Mouse (Mus musculus) hematopoietic stem cell, adult 5-6 weeks (primary cell): ENCODE data around the gene Exosc3. TPM values are rescaled to one million over a fixed set of nuclear protein-coding genes. Genes with fewer than 3 reads are reported as not detected.
A peak's percentile ranks its signal among the peaks of the same experiment; 100 is the strongest.
"Not testable (repeated sequence)": the region's sequence is repeated elsewhere in the genome, so short reads cannot be mapped to it uniquely, and the experiment has no call there.

Experiments used
- ATAC-seq, 2 experiments: fragments of 125-278 bp in 1 of 2; replicated peaks in 1 of 2; 2 replicates each; pipeline ENCODE4 v1.8.0; 2016 to 2017; ENCODE audit warnings: inconsistent platforms in 2 of 2, mild to moderate bottlenecking in 2 of 2, moderate number of reproducible peaks in 2 of 2, low read depth in 1 of 2, moderate TSS enrichment in 1 of 2; ENCODE audit not compliant: low FRiP score in 2 of 2, poor library complexity in 2 of 2, severe bottlenecking in 2 of 2, insufficient read depth in 1 of 2, low TSS enrichment in 1 of 2
- total RNA-seq: library from RNA; stranded (forward); fragments of 172-1452, 232-1000 nt; gene quantifications from 2 replicates; pipeline ENCODE4 v1.2.3, GENCODE M21; 2017

The Exosc3 gene
- total RNA-seq = 107 and 162 TPM in 2 replicates

GRCm38 (mm10) chr4:45342286-45343155 lies at the start of gene Exosc3:
Gene Exosc3 (minus strand): TSS chr4:45342732.
- ATAC-seq = peak in 1 of 2 experiments; percentile 47; a peak in 3 of 4 replicates

GRCm38 (mm10) chr4:45392099-45392498 lies 49.6 kb upstream of the Exosc3 start:
- ATAC-seq = no peak

DNA sequence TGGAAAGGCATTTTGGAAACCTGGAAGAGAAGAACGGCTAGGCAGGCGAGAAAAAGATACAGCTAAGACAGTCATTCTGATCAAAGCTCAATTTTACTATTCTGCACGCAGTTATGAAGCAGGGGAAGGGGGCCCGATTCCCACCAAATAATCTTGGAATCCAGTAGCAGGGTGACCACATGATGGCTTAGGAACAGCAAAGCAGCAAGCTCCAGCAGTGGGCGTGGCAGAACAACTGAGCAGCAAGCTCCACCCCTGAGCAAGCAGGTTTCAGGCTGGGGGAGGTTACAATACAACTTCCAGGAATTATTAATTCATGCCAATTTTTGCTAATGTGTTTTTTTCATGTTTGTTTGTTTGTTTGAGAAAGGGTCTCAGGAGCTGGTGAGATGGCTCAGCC lies 44.8 kb upstream of the Exosc3 start:
- ATAC-seq = not testable (repeated sequence)

DNA sequence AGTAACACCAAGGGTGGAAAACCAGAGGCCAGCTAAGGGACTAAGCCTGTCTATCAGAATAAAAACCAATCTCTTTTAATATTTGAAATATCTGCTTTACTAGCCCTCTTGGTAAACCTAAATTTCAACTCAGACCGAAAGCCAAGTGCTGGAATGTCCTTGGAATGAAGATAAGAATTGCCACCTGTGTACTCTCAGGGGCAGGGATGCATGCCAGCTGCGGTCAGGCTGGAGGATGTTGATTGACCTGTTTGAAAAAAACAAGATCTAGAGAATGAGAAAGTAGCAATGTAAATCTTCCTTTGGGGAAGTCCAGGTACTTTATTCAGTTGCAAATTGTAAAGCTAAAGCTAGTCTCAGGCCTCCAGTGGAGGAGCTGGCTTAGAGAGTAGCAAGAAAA lies 39.6 kb upstream of the Exosc3 start:
- ATAC-seq = not testable (repeated sequence)

GRCm38 (mm10) chr4:45380903-45381580 lies 38.5 kb upstream of the Exosc3 start:
- not testable (repeated sequence) for ATAC-seq

DNA sequence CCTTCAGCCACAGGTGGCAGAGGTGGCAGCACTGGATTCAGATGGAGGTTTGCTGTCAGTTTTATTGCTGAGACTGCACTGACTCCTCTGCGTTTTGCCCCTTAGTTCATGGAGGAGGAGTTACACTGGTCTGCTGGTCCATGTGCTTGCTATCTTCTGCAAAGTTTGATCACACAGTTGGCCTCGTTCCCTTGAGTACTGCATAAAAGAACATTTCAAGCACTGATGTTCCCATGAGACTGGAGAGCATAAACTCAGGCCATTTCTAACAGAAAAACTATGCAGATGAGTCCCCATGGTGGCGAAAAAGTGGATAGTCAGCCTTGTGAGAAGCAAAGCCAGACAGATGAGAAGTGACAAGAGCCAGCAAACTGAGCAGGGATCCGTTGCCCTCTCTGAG lies 34.0 kb upstream of the Exosc3 start:
- ATAC-seq = no peak

DNA sequence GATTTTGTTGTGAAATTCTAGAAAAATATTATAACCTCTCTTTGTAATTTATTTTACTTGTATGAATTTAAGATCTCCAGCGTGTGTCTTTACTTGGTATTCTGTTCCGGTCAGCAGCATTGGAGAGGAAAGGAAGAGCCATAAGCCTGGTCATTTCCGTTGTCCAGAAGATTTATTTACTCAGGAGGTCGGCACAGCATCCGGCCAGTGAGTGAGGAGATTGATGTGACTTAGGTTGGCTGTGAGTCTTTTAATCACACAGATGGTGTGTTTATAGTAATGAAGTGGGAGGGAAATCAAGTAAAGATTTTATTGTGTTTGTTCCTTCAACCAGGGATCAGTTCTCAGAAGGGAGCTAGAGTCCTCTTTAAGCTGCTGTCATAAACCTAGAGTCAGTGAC lies 32.3 kb upstream of the Exosc3 start:
- no peak for ATAC-seq

DNA sequence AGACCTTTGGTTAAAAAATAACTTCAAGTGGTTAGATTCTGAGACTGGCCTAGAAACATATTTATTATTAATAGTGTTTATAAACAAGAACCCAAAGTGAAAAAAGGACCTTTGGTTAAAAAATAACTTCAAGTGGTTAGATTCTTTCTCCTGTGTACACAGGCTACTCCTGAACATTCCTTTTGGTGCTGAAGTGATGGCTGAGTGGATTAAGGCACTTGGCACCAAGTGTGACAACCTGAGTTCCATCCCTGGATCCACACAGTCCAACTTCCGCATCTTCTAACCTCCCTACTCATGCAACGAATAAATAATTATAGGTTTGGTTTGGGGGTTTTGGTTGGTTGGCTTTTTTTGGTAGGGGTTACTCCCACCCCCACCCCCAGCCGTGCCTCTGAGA lies 28.7 kb upstream of the Exosc3 start:
- no peak for ATAC-seq

DNA sequence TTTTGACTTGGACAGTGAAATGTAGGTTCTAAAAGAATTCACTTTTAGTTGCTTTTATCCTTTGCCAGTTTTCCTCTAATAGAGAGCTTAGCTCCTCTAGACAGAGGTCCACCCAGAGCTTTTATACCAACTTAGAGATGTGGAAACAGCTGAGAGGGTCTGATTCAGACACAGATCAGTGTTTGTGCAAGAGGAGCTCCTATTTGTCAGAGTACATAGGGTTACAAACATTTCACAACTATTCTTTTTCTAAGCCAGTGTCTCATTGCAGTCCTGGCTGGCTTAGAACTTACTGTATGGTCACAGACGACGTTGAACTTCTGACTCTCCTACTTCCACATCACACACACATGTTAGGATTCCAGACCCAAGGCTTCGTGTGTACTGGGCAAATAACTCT lies 14.1 kb upstream of the Exosc3 start:
- no peak for ATAC-seq

DNA sequence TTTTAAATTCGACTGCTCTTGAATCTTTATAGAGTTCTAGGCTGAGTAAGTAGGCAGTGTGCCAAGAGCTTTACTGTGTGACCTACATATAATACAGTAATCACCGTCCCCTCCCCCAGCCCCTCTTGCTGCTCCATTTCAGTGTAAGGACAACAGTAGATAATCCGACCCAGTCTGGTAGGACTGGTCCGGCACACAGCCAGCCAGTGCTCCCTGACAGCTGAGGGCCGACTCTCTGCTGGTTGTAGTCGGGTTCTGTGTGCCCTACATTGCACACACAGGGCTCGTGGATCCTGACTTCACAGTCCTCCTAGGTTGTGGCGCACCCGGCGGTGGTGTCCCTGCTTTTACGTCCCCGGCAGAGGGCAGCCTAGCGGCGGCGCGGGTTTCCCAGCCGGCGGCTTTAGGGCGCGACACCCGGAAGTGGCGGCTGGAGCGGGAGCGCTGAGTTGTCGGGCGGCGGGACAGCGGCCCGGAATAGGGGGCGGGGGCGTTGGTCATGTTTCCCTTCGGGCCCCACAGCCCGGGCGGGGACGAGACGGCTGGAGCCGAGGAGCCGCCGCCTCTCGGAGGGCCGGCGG lies 773 bp downstream of the Exosc3 start, which contains the start of gene Dcaf10:
TSS of gene Dcaf10 (plus strand) at position 433 of the 581 bp plus-strand sequence.
- ATAC-seq = peak; percentile 86 to 88

DNA sequence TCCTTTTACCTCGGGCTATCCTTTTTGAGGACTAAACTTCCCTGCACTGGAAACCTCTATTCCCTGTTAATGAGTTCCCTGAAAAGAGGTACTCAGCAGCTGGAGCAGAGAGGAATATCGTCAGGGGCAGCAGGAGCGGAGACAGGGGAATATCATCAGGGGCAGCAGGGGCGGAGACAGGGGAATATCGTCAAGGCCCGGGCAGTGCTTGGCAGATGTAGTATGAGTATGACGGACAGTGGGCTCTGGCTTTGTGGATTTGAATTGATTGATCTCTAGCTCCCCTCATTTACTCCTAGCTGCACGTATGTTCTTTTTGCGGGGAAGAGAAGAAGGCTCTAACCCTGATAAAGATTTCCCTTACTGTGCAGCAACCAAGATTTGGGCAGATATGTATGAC lies 1.3 kb downstream of the Exosc3 start:
- ATAC-seq = no peak

GRCm38 (mm10) chr4:45332466-45332865 lies 10.1 kb downstream of the Exosc3 start:
- ATAC-seq = peak in 1 of 2 experiments; percentile 10; a peak in 1 of 4 replicates

DNA sequence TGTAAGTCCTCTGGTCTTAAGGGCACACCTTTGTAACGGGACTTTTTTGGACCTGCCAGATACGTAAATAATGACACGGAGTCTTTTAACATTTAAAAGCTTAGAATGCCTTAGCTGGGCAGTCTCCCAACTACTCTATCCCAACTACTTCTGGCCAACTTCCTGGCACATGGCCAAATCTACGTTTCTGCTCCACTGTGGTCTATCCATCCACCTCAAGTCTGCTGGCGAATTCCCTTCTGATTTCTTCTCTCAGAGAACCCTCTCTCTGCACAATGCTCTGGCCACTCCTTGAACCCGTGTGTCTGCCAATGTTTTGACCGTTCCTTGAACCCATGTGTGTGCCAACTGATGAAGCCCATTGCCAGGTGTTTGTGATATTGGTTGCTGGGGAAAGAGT lies 11.4 kb downstream of the Exosc3 start:
- no peak for ATAC-seq

DNA sequence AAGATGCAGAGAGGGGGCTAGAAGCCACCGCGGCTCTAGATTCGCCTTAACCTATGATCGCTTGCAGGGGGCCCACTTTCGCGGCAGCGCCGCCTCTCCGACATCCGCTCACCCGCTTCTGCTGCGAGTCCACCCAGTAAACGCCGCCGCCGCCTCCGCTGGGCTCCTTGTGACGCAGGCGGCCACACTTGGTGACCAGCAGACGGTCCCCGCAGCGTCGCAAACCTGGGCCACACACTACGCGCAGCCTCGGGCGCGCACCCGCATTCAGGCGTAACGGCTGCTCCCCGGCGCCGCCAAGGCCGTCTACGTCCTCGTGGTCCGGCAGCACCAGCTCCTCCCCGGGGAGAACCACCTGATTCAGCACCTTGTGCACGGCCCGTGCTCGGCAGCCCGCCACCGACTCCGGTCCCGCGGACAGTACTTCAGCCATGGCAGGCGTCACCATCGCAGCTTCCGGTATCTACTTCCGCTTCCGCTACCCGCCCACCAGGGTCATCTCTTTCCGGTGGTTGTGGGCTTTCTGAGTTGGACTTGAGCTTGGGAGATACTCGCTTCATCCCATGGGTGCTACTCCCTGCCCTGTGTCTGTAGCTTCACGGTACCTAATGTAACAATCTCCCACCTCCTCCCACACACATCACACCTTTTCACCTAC lies 22.2 kb downstream of the Exosc3 start:
- peak; percentile 73 to 93 for ATAC-seq

DNA sequence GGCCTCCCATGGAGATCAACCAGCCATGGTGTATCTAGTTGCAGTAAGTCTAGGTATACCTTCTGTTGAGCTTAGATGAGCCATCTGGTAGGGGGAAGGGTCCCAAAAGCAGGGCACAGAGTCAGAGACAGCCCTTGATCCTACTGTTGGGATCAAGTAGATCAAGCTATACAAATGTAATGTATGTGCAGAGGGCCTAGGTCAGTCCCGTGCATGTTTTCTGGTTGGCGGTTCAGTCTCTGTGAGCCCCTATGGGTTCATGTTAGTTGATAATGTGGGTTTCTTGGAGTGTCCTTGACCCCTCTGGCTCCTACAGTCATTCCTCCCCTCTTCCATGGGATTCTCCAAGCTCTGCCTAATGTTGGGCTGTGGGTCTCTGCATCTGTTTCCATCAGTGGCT lies 31.5 kb downstream of the Exosc3 start:
- no peak for ATAC-seq

GRCm38 (mm10) chr4:45308606-45309005 lies 33.9 kb downstream of the Exosc3 start:
- no peak for ATAC-seq

GRCm38 (mm10) chr4:45308046-45308445 lies 34.5 kb downstream of the Exosc3 start:
- ATAC-seq = no peak

GRCm38 (mm10) chr4:45305536-45305935 lies 37.0 kb downstream of the Exosc3 start:
- no peak for ATAC-seq
